Mouse (Mus musculus) cerebellum, postnatal 4 days (tissue): ENCODE measurements around the gene Sept3.

ENCODE experiments used
- DNase-seq, 2 experiments: peaks; one replicate each; pipeline ENCODE4 v3.0.0; 2022; ENCODE audit warnings: low spot score in 2 of 2, mixed read lengths in 1 of 2

Sept3 gene

DNA sequence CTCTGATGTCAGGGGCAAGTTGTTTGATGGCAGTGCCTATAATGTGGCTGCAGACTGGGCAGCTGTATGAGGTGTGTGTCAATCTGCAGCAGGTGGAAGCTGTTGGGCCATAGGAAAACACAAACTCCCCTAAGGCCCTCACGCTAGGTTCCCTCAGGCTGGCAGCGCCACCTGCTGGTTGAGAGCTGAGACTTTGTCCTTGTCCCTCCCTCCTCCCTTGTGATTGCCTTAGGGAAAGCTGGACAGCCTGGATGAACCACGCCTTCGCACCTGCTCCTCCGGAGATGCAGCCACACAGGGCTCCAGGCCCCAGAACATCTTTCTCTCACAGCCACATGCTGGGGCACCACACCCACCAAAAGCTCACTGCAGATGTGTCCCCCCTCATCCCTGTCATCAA lies 3.5 kb upstream of the Sept3 start:
- DNase-seq: peak; percentile 54 to 81

DNA sequence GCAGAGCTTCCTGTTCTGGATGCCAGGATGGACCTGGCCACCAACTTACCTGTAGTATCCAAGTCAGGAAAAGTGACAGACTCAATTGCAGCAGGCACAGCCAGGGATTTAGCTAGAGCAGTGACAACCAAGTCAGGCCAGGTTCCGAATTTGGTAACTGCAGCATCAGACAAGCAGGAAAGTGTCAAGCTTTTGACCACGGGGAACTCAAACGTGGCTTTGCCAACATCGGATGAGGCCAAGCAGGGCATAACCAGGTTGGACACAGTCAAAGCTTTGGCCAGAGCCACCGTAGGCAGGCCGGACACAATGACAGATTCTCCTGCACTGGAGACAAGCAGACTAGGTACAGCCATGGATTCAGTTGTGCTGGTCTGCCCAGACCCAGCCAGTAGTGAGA lies 2.4 kb upstream of the Sept3 start:
- no peak for DNase-seq

DNA sequence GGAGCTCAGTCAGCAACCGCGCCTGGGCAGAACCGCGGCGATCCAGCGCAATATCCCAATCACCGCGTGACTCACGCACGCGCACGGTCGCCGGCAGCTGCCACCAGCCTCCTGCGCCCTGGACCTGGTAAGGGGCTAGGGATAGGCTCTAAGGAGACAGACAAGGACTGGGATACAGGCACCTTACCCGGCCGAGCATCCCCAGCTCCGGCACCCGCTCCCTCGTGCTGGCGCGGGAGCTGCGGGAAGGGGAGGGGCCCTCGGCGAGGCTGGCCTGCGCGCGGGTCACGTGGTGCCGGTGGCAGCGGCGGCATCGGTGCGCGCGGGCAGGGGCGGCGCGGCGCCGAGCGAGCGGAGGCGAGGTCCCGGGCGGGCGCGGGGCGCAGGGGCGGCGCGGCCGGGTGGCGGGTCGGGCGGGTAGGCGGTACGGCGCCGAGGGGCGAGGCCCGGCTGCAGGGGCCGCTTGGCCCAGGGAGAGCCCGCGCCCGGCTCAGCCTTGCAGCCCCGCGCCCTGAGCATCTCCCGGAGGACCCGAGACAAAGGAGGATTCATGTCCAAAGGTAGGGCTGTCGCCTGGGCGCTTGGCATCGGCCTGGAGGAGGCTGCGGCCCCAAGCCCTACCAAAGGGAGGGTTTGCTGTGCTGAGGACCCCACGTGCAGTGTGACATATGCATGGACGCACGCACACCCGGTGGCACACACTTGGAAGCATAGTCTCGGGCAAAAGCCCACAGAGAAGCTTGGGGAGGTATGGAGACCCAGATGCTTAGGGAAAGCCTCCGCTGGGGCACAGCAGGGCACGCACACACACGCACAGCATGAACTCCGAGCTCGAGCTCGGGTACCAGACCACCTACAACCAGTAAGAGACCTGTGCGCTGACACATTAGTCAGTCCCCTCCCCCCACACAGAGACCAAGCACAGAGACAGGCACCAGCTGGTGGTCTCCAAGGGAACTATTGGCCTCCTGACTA lies 521 bp downstream of the Sept3 start:
- DNase-seq: peak; percentile 61 to 78

DNA sequence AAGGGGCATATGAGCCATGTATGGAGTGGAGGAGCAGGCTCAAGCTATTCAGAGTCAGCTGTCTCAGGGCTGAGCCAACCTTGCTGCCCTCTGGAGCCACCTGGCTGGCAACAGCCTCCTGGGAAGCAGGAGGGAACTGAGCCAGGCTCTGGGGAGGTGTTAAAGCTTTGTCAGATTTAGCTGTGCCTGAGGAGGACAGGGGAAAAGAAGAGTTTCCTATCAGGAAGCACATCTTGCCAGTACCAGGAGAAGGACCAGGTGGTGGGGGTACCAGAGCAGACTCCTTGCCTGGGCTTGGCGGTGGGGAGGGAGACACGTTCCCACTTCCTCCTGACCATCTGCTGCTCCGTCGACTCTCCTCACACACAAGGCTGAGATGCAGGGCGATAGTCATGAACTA lies 2.9 kb downstream of the Sept3 start:
- peak in 1 of 2 experiments; percentile 50 for DNase-seq

DNA sequence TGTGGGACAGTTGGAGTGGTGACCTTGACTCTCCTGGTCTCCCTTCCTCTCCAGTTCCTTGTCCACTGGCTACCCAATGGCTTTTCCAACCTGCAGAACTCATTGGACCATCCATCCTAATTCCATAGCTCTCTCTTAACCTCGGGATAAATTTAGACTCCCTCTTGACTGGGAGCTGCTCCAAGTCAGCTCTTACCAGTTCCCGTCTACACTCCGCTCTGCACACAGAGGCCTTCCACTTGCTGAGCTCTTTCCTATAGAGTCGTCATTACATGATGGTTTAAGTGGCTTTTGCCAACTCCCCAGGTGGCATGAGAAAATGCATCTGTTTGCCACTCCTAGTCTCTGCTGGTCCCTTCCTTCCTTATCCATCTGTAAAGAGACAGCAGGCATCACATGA lies 5.9 kb downstream of the Sept3 start:
- DNase-seq: no peak

DNA sequence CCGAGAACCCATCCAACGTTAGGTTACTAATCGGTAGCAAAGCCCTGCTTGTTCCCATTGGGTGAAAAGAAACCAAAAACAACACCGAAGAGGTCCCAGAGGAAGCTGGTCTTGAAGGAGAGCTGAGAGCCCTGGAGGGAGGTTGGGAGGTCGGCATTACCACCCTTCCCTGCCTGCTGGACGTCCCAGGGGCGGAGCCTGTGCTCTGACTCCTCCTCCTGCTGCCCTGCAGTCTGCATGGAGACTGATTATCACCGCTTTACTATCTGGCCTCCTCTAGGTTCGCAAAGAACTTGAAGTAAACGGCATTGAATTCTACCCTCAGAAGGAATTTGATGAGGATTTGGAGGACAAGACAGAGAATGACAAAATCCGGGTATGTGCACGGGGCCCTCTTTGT lies 11.5 kb downstream of the Sept3 start:
- no peak for DNase-seq

DNA sequence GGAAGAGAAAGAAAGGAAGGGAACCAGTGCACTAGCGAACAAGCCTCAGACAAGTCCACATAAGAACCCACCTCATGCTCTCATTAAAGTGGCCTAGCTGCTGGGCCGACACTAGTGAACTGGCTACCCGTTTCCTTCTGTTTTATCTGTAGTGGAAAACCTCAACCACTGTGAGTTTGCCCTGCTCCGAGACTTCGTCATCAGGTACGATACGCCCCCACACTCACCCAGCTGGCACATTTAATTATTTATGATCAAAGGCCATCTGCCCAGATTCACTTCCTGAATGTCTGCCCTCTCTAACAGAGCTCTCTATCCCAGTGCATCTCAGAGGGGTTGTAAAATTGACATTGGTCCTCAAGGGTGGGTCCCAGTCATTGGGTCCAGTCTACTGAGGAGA lies 15.6 kb downstream of the Sept3 start:
- DNase-seq: no peak

DNA sequence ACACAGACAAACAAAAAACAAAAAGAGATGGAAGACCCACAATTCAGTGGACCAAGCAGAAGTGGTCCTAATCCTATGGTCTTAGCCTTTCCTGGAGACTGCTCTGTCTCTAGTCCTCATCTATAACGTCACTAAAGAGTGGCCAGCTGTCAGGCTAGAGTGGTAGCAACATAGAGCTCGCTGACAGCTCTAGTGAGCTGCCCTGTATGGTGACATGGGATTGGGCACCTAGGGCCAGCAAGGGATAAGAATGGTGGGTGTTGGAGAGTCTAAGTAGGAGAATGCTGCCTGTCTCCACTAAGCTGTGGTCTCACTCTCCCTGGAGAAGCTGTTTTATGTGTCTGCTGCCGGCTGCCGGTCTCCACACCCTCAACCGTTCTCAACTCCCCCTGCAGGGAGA lies 18.2 kb downstream of the Sept3 start:
- DNase-seq: no peak

DNA sequence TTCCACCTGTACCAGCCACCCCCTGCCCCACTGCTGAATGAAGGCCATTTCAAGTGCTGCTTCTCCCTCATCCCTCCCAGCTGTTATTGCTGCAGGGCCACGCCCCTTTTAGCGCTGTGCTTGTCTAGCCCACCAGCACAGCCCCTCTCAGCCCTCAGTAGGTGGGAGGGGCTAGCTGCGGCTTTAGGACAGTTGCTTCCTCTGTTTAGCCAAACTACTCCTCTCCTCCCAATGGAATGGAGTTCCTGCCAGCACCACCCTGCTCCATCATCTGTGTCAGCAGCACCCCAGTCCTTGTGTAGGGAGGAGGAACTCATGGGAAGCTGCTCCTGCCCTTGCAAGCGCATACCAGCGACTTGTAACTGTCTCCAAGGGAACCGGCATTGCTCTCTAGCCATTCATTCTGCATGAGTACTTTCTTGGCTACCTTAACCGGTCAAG lies 18.6 kb downstream of the Sept3 start:
- DNase-seq: no peak

DNA sequence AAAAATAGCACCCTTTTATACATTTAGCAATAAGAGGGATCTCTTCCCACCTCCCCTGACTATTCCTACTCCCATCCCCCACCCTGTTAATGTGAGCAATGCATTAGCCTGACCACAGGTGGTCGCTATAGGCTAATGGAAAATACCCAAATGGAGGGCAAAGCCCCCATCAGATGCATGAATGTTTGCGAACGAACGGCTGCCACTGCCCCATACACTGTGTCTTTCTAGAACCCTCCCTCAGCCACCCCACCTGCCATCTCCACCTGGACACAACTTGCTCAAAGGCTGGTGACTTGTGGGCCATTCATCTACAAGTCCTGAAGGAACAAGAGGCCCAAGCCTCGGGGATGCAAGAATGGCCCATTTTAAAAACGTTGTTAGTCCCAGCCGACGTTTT lies 19.4 kb downstream of the Sept3 start:
- DNase-seq: peak in 1 of 2 experiments; percentile 50

DNA sequence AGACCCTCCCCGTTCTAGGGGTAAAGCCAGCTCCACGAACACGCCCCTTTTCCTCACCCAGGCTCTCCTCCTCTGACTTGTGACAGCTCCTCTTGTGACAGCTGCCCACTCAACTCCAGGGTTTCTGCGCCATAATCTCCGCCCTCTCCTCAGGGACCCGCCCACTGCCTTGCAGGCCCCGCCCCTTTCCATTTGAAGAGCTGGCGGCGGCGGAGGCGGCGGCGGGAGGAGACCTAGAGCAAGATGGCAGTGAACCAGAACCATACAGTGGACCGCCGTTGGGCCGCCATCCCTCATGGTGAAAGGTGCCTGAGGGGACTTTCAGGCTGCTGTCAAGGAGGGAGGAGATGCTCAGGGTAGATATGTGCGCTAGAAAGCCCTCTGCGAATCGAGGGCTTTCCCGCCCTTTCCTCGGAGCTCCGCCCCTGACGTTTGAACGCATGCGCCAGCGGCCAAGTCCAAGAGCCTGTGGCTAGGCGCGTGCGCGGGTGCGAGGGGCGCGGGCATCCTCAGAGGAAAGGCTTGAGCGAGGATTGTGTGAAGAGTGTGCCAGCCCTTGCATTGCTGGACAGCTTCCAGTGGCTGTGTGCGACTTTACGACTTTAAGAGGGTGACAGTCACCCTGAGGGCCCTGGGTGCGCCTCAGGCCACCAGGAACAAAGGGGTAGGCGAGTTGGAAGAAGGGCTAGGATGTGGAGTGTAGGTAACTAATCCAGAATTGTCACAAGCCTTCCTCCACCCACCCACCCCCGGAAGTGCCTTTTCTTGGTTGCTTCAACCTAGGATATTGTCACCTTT lies 24.3 kb downstream of the Sept3 start, which contains the start of gene Wbp2nl:
Wbp2nl (plus strand) TSS at position 191 of the 798 bp plus-strand sequence.
- DNase-seq: no peak

DNA sequence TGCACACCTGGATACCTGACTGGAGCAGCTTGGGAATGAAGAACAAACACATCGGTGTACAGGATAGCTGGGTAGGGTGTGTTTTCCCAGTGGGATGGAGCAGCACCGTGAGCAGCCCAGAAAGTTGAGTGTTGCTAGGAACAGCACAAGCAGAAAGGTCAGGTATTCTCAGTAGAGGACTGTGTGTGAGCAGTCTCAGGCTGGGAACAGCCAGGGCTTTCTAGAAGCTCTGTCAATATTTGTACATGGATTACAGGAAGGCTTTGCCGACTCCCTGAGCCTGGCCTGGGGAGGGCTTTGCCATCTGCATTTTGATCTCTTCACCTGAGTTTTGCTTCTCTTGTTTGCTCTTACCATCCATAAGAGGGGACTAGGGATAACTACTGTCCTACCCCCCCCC lies 32.4 kb downstream of the Sept3 start:
- DNase-seq: no peak

DNA sequence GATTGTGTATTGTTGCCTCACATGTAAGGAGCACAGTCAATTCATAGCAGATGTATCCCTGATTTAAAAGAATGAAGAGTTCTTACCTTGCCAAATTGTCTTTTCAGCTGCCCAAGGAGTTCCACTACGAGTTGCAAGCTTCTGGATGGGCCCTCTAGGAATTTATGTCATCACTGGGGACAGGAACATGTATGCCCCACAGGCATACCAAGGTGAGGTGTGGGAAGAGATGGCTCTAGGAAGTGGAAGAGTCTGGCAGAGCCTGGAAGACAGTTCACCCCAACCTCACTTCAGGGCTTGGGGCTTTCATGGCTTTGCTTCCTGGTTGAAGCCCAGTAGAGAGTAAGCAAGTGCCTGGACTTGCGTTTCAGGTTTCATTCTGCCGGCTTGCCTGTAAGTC lies 33.7 kb downstream of the Sept3 start:
- DNase-seq: no peak

DNA sequence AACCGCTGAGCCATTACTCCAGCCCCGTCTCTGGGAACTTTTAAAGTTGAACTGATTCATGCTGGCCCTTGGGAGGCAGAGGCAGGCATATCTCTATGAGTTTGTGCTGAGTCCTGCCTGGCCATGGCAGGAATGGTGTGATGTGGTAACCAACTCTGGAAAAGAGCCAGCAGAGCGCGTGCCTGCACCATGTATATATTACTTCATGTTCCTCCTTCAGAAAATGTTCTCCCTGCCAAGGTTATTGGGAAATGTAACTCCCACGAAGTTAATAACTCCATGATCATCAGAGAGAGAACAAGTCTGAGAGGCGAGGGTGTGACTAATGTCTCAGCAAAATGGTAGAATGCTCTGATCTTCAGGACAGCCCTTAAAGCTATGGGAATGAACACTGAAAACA lies 43.1 kb downstream of the Sept3 start:
- DNase-seq: no peak

DNA sequence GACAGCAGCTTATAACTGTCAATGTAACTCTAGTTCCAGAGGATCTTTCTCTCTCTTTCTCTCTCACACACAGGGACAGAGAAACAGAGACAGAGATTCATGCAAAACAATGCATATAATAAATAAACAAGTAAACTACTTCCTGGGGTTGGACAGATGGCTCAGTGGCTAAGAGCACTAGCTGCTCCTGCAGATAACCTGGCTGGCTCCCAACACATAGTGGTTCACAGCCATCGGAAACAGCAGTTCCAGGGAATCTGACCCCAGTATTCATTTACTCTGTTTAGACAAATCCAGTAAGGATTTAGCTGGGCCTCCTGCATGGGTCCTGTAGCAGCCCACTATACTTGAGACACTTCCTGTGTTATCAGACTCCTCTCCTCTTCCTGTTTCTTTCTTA lies 44.9 kb downstream of the Sept3 start:
- no peak for DNase-seq

DNA sequence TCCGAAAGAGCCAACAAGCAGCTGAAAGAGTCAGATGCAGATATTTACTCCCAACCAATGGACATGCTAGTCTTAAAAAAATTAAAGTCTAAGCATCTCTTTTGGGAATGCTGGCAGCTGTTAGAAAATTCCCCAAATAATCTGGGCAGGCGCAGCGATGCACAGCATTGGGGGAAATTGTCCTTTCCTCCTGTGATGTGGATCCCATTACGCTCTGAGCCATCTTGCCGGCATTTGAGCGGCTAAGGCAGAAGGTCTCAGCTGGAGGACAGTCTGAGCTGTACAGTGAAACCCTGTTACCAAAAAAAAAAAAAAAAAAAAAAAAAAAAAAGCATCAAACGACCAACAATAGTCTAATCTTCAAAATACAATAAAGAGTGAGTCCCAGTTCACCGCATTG lies 47.5 kb downstream of the Sept3 start:
- DNase-seq: no peak

DNA sequence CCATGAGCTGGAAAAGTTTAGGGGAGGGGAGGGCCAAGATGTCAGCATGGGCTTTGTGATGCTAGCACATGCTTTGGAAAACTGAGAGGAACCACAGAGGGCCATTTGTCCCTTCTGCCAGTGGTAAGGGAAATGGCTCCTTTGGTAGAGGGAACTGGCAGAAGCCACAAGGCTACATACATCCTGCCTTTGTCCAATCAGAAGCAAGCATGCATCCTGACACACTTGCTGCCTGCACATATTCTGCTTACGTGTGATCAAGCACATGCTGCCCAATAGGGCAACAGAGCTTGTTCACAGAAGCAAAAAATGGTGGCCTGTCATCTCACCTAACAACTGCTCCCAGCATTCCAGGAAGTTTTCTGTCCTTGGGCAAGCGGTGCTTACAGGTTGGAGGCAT lies 50.7 kb downstream of the Sept3 start:
- DNase-seq: no peak

DNA sequence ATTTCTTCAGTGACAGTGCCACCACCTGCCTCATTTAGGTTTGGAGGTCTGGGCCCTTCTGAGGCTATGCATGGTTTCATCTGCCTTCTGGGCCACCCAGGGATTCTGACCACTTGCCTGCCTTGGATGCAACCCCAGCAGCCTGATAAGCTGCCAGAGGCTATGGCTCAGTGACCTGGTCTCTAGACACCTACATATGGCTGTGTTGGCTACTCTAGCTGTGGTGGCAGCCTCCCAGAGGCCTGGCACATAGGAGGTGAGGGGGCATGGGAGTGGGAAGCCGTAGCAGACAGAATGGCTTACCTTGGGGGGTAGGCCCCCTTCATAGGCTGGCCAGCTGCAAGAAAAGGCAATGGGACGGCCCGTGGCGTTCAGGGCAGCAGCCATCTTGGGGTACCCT lies 60.5 kb downstream of the Sept3 start:
- DNase-seq: no peak

DNA sequence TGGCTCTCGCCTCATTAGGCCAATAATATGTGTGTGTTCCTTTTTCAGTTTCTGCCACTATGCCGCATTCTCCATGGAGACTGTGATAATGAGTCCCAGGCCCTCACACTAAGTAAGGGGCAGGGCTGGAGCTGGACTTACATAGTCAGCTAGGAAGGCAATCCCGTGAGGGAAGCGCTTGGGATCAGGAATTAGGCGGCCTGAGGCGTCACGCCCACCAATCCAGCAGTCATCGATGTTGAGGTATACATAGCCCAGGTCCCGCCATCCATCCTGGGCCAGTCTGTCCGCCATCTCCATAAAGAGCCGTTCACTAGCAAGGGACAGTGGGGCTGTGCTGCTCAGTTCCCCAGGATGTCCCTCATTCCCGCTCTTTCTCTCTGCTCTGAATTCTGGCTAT lies 61.9 kb downstream of the Sept3 start:
- DNase-seq: no peak

DNA sequence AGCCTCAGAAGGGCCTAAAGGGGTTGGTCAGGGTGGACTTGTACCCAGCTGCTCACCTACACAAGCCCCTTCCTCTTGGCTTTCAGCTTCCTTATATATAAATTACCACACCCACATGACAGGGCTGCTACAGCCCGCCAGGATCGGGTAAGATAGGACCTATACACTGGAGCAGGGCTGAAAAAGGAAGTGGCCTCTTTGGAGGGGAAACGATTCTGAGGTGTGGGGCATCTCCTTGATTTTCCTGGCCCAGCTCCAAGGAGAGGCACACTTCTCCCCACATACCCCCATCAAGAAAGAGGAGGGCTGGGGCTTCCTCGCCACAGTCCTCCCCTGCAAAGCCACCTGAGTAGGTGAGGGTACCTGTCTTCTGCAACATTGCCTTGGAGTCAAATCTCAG lies 63.2 kb downstream of the Sept3 start:
- no peak for DNase-seq

DNA sequence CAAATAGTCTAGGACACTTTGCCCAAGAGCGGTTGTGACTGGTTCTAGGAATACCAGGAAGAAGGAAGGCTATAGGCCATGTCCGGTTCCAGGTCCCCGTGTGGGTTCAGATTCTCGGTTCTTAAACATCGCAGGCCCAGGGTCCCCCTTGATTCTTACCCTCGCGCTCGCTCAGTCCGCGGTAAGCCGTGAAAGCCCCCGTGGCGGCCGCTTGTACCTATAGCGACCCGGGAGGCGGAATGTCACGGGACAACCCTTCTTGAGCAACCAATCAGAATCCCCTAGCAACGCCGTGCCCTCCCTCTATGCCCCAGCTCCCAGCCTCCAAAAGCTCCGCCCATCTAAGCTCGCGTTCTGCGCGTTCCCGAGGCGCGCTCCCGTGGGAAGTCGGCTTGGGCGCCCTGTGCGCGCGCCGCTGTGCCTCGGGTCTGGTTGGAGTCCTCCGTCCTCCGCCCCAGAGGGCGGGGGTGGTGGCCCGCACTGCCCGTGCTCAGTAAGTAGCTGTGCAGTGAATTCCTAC lies 64.0 kb downstream of the Sept3 start, which contains the start of the genes Naga, Pheta2 and Smdt1:
Naga (minus strand) TSS at position 333 of the 520 bp plus-strand sequence.
Pheta2 (plus strand) TSS at position 350 of the 520 bp plus-strand sequence.
Smdt1 (plus strand) TSS at position 367 of the 520 bp plus-strand sequence.
- DNase-seq: peak; percentile 85 to 95

DNA sequence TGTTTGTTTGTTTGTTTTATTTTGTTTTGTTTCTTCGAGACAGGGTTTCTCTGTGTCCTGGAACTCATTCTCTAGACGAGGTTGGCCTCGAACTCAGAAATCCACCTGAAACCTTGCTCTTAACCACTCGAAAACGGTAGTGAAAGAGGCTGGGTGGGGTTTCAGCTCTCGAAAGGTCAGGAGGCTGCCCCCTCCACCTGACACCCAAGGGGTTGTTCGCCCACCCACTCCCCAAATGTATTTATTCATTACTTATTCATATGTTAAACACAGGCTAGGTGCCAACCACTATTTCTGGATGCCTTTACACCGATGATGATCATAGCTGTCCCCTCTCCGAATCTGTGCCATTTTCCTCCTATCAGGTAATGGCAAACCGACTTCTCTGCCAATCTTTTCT lies 64.5 kb downstream of the Sept3 start:
- no peak for DNase-seq
